Mouse (Mus musculus) small intestine, adult 2 months (tissue): ENCODE data around the gene Cd180.
A peak's percentile ranks its signal among the peaks of the same experiment; 100 is the strongest.

ENCODE experiments used
- CTCF ChIP-seq: fragments of 200-500 bp; IDR thresholded peaks from 2 replicates; pipeline ENCODE4 v1.5.1; 2012; ENCODE audit warnings: low read depth, mild to moderate bottlenecking, control low read depth, inconsistent platforms, low read length, moderate library complexity, mixed read lengths; ENCODE audit not compliant: insufficient replicate concordance, insufficient read length; ENCODE audit errors: extremely low read depth
- POLR2A ChIP-seq: fragments of 200-500 bp; IDR thresholded peaks from 2 replicates; pipeline ENCODE4 v1.6.1; 2012; ENCODE audit warnings: low read depth, mild to moderate bottlenecking, control low read depth, inconsistent platforms, low read length, moderate library complexity

- TF ChIP-seq POLR2A = no peak
- peak; percentile 55; the same call in 1 of the 2 replicates for TF ChIP-seq CTCF
Measured at GRCm38 (mm10) chr13:102644789-102645551, 48.4 kb upstream of the Cd180 start.
